Mouse (Mus musculus): ENCODE data around the gene Cfb. TPM values are rescaled to one million over a fixed set of nuclear protein-coding genes. Genes with fewer than 3 reads are reported as not detected.

The Cfb gene
- polyA plus RNA-seq, 1 experiment from 2014 or later, result 2.6 TPM

DNA sequence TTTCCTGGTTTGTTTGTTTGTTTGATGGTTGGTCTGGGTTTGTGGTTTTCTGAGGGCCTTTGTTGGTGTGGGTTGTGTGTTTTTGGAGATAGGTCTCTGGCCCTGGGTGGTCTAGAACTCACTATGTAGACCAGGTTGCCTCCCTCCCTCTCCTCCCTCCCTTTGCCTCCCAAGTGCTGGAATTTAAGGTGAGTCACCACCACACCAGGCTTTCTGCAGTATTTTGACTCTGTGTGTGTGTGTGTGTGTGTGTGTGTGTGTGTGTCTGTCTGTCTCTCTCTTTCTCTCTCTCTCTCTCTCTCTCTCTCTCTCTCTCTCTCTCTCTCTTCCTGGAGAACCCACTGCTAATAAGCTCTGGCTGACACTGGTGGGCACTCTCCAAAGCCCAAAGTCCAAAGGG is 18.8 kb upstream of the Cfb start:
- Histone ChIP-seq H3K4me1 (replicated peaks; ENCODE audit: control insufficient read depth, insufficient read depth, low read length) (no peaks in the 10 kb centered on the region), H3K9me3 (ENCODE audit: control insufficient read depth, low read length) (no peaks in the 10 kb centered on the region), H3K4me3 (ENCODE audit: low read depth, low read length) (no peak overlapping the region), H3K27me3 (ENCODE audit: control insufficient read depth, insufficient read depth, low read length) (no peaks in the 10 kb centered on the region), H3K27ac (ENCODE audit: low read depth, low read length) (no peak overlapping the region), H3K9ac (ENCODE audit: low read length) (no peak overlapping the region), H3K4me2 (ENCODE audit: low read depth, low read length, severe bottlenecking) (no peak overlapping the region), H3K36me3 (ENCODE audit: control insufficient read depth, insufficient read depth, low read length) (no peaks in the 10 kb centered on the region)
- ATAC-seq (replicated peaks; ENCODE audit: low FRiP score) (no peak), DNase-seq (ENCODE audit: low spot score) (no peak)

DNA sequence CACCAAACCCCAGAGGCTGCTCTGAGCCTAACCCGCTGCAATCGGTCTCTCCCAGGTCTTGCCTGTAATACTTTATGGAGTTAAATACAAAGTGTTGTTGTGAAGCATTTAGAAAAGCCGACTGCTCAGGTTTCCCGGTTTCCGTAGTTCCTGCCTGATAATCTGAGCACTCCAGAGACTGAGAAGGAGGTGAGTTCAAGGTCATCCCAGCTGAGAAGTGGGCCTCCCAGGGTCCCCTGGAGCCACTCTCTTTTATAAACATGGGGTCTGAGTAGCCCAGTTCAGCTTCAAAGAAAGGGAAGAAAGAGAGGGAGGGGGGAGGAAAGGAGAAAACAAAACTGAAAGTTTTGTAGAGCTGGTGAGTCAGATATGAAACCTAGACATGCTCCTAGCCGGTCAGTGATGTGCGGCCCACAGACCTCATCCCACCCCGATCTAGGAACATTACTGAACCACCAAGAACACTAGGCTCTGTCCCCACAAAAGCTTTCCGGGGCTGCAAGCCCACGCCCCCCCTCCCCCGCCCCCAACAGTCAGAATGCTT is 17.1 kb upstream of the Cfb start, which contains the start of gene Zbtb12:
Gene Zbtb12 (plus strand): TSS at position 148 of the 544 bp plus-strand sequence.
- no peak for ATAC-seq (replicated peaks; ENCODE audit: low FRiP score)
- Histone ChIP-seq H3K27ac (ENCODE audit: low read depth, low read length) (no peak within 1 kb of the TSS), H3K36me3 (ENCODE audit: control insufficient read depth, insufficient read depth, low read length) (no peaks in the 10 kb centered on the region), H3K9me3 (ENCODE audit: control insufficient read depth, low read length) (no peaks in the 10 kb centered on the region), H3K4me1 (replicated peaks; ENCODE audit: control insufficient read depth, insufficient read depth, low read length) (no peaks in the 10 kb centered on the region), H3K27me3 (ENCODE audit: control insufficient read depth, insufficient read depth, low read length) (no peaks in the 10 kb centered on the region), H3K9ac (ENCODE audit: low read length) (no peak within 1 kb of the TSS), H3K4me3 (ENCODE audit: low read depth, low read length) (no peak within 1 kb of the TSS), H3K4me2 (ENCODE audit: low read depth, low read length, severe bottlenecking) (no peak within 1 kb of the TSS)
- no peak for DNase-seq (ENCODE audit: low spot score)
- 65% methylated on average over 11 of the region's 11 CpGs for WGBS

DNA sequence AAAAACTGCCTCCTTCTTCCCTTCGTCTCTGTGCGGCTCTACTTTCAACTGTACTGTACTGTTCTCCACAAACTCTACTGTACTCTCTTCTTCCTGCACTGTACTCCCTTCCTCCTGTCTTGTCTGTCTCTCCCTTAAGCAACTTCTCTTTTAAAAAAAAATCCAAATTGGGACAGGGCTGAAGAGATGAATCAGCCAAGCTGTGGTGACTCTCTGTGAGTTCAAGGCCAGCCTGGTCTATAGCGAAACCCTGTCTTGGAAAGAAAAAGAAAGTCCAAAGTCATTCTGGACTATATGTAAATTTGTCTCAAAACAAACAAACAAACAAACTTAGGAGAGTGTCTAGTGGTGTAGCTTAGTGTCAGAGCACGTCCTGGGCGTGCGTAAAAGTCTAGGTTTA is 12.0 kb upstream of the Cfb start:
- Histone ChIP-seq H3K27me3 (ENCODE audit: control insufficient read depth, insufficient read depth, low read length) (no peaks in the 10 kb centered on the region), H3K4me2 (ENCODE audit: low read depth, low read length, severe bottlenecking) (no peak overlapping the region), H3K36me3 (ENCODE audit: control insufficient read depth, insufficient read depth, low read length) (no peaks in the 10 kb centered on the region), H3K4me1 (replicated peaks; ENCODE audit: control insufficient read depth, insufficient read depth, low read length) (no peaks in the 10 kb centered on the region), H3K9ac (ENCODE audit: low read length) (no peak overlapping the region), H3K9me3 (ENCODE audit: control insufficient read depth, low read length) (no peaks in the 10 kb centered on the region), H3K27ac (ENCODE audit: low read depth, low read length) (no peak overlapping the region), H3K4me3 (ENCODE audit: low read depth, low read length) (no peak overlapping the region)
- 93% methylated on average over 6 of the region's 6 CpGs for WGBS
- no peak for ATAC-seq (replicated peaks; ENCODE audit: low FRiP score)
- no peak for DNase-seq (ENCODE audit: low spot score)

DNA sequence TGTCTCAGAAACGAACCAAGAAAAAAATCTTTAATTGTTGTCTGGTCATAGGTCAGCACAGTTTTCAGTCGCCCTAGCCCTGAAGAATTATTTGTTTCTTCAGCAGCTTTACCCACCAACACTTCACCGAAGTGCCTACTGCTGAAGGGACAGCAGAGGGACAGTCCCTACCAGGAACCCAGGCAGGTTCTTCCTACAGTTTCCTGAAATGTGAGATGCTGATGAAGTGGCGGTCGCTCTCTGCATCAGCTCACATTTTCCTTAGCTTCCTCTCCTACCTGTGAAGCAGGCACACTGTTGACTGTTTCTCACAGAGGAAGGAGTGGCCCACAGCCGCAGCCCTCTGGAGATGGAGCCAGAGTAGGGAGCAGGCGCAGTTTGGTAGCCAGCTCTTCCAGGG is 3.7 kb upstream of the Cfb start:
- 63% methylated on average over 7 of the region's 7 CpGs for WGBS
- H3K36me3 ChIP-seq (ENCODE audit: control insufficient read depth, insufficient read depth, low read length), result no peaks in the 10 kb centered on the region
- no peak overlapping the region for H3K4me3 ChIP-seq (ENCODE audit: low read depth, low read length)
- no peak overlapping the region for H3K4me2 ChIP-seq (ENCODE audit: low read depth, low read length, severe bottlenecking)
- ATAC-seq (replicated peaks; ENCODE audit: low FRiP score) (no peak), DNase-seq (ENCODE audit: low spot score) (no peak)
- no peaks in the 10 kb centered on the region for H3K9me3 ChIP-seq (ENCODE audit: control insufficient read depth, low read length)
- H3K9ac ChIP-seq (ENCODE audit: low read length), result no peak overlapping the region
- H3K4me1 ChIP-seq (replicated peaks; ENCODE audit: control insufficient read depth, insufficient read depth, low read length), result no peaks in the 10 kb centered on the region
- no peaks in the 10 kb centered on the region for H3K27me3 ChIP-seq (ENCODE audit: control insufficient read depth, insufficient read depth, low read length)
- H3K27ac ChIP-seq (ENCODE audit: low read depth, low read length), result no peak overlapping the region

DNA sequence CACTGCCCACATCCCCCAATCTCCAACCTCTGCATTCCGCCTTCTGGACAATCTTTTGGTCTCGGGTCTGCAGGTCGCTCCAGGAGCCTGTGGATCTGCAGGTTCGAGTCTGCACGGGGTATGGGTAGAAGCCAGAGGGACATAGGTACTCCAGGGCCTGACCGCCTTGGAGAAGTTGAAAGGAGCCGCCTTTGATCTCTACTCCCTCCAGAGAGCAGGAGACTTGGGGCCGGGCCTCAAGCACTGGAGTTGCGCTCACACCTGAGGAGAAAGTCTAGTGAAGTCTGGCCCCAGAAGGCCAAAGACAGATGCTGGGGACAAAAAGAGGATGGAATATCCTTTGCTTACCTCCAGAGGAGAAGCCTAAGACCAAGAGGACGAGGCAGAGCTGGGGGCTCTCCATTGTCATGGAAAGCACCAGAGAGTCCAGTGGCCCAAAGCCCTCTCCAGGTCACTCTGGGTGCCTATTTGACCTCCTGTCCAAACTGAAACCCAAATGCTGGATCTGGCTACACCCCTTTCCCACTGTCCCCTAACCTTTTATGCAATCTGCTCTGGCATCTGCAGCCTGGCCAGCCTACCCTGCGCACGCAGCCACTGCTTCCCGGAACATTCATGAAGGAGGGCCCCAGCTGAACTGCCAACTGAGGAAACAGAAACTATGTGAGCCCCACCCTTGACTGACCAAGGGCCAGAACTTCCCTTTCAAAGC is 458 bp downstream of the Cfb start:
- H3K27ac ChIP-seq (ENCODE audit: low read depth, low read length), result no peak overlapping the region
- no peak overlapping the region for H3K4me3 ChIP-seq (ENCODE audit: low read depth, low read length)
- H3K4me1 ChIP-seq (replicated peaks; ENCODE audit: control insufficient read depth, insufficient read depth, low read length), result no peaks in the 10 kb centered on the region
- no peaks in the 10 kb centered on the region for H3K36me3 ChIP-seq (ENCODE audit: control insufficient read depth, insufficient read depth, low read length)
- no peak for ATAC-seq (replicated peaks; ENCODE audit: low FRiP score)
- H3K27me3 ChIP-seq (ENCODE audit: control insufficient read depth, insufficient read depth, low read length), result no peaks in the 10 kb centered on the region
- WGBS, result 74% methylated on average over 13 of the region's 13 CpGs
- no peak for DNase-seq (ENCODE audit: low spot score)
- H3K9ac ChIP-seq (ENCODE audit: low read length), result no peak overlapping the region
- H3K9me3 ChIP-seq (ENCODE audit: control insufficient read depth, low read length), result no peaks in the 10 kb centered on the region
- H3K4me2 ChIP-seq (ENCODE audit: low read depth, low read length, severe bottlenecking), result no peak overlapping the region

DNA sequence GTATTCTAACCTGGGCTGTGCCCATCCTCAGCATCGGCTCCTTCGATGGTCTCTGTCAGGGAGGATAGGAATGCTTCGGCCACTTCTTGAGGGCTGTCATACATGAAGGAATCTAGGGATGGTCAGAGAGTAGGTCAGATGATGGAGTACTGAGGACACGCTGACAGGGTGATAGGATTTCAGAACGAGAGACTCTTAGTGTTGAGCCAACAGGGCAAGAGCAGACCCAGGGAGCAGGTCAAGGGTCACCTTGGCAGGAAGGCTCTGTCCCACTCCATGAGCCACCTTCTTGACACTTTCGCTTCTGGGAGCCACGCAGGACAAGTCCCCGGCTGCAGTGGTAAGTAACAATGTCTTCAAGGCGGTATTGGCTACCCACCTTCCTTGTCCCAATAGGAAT is 1.8 kb downstream of the Cfb start:
- H3K9ac ChIP-seq (ENCODE audit: low read length), result no peak overlapping the region
- H3K4me3 ChIP-seq (ENCODE audit: low read depth, low read length), result no peak overlapping the region
- no peaks in the 10 kb centered on the region for H3K9me3 ChIP-seq (ENCODE audit: control insufficient read depth, low read length)
- peaks cover 4% of the 10 kb centered on the region; the same call in 1 of the 2 replicates for H3K36me3 ChIP-seq (ENCODE audit: control insufficient read depth, insufficient read depth, low read length)
- H3K27me3 ChIP-seq (ENCODE audit: control insufficient read depth, insufficient read depth, low read length), result no peaks in the 10 kb centered on the region
- ATAC-seq (replicated peaks; ENCODE audit: low FRiP score), result no peak
- no peak overlapping the region for H3K4me2 ChIP-seq (ENCODE audit: low read depth, low read length, severe bottlenecking)
- WGBS, result 89% methylated on average over 9 of the region's 9 CpGs
- no peak overlapping the region for H3K27ac ChIP-seq (ENCODE audit: low read depth, low read length)
- no peak for DNase-seq (ENCODE audit: low spot score)
- no peaks in the 10 kb centered on the region for H3K4me1 ChIP-seq (replicated peaks; ENCODE audit: control insufficient read depth, insufficient read depth, low read length)

DNA sequence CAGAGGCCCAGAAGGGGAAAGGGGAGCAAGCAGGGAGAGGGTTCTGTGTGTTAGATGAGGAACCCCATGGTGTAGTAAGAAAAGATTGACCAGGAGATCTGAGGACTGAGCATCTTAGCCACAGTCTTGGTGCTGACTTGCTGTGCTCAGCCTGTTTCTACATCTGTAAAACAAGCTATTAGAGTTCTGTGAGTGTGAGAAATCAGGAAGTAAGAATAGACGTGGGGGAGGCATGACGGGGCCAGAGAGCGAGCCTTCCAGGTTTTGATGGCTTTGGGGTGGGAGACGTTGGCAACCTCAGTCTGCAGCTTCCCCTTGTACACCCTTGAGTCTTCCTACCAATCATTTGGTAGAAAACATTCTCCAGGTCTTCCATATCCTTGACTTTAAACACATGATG is 3.6 kb downstream of the Cfb start:
- DNase-seq (ENCODE audit: low spot score), result no peak
- no peaks in the 10 kb centered on the region for H3K4me1 ChIP-seq (replicated peaks; ENCODE audit: control insufficient read depth, insufficient read depth, low read length)
- H3K36me3 ChIP-seq (ENCODE audit: control insufficient read depth, insufficient read depth, low read length), result peaks cover 11% of the 10 kb centered on the region; the same call in 1 of the 2 replicates
- 92% methylated on average over 4 of the region's 4 CpGs for WGBS
- H3K27ac ChIP-seq (ENCODE audit: low read depth, low read length), result no peak overlapping the region
- H3K4me3 ChIP-seq (ENCODE audit: low read depth, low read length), result no peak overlapping the region
- H3K9ac ChIP-seq (ENCODE audit: low read length), result no peak overlapping the region
- H3K4me2 ChIP-seq (ENCODE audit: low read depth, low read length, severe bottlenecking), result no peak overlapping the region
- H3K27me3 ChIP-seq (ENCODE audit: control insufficient read depth, insufficient read depth, low read length), result no peaks in the 10 kb centered on the region
- no peaks in the 10 kb centered on the region for H3K9me3 ChIP-seq (ENCODE audit: control insufficient read depth, low read length)
- ATAC-seq (replicated peaks; ENCODE audit: low FRiP score), result no peak

DNA sequence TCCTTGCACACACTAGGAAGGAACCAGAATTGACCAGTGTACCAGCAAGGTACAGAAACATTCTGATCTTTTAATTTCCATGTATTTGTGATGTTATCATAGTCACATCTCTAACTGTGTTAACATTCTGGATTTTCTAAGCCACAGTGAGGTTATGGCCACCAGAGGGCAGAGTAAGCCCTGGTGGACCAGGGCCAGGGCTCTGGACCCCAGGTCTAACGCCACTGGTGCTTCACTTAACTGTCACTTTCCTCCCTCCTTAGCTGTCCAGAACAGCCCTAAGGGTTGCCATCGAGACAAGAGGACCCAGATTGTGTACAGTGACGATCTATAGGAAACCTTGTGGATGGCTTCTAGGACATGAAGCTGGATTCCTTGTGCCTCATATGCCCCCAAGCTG is 6.5 kb downstream of the Cfb start:
- 43% methylated on average over 3 of the region's 3 CpGs for WGBS
- DNase-seq (ENCODE audit: low spot score) (no peak), ATAC-seq (replicated peaks; ENCODE audit: low FRiP score) (no peak)
- Histone ChIP-seq H3K9me3 (ENCODE audit: control insufficient read depth, low read length) (no peaks in the 10 kb centered on the region), H3K4me1 (replicated peaks; ENCODE audit: control insufficient read depth, insufficient read depth, low read length) (peaks cover 8% of the 10 kb centered on the region; the same call in 1 of the 2 replicates), H3K9ac (ENCODE audit: low read length) (no peak overlapping the region), H3K27ac (ENCODE audit: low read depth, low read length) (no peak overlapping the region), H3K4me2 (ENCODE audit: low read depth, low read length, severe bottlenecking) (no peak overlapping the region), H3K27me3 (ENCODE audit: control insufficient read depth, insufficient read depth, low read length) (no peaks in the 10 kb centered on the region), H3K4me3 (ENCODE audit: low read depth, low read length) (no peak overlapping the region), H3K36me3 (ENCODE audit: control insufficient read depth, insufficient read depth, low read length) (peaks cover 19% of the 10 kb centered on the region)

DNA sequence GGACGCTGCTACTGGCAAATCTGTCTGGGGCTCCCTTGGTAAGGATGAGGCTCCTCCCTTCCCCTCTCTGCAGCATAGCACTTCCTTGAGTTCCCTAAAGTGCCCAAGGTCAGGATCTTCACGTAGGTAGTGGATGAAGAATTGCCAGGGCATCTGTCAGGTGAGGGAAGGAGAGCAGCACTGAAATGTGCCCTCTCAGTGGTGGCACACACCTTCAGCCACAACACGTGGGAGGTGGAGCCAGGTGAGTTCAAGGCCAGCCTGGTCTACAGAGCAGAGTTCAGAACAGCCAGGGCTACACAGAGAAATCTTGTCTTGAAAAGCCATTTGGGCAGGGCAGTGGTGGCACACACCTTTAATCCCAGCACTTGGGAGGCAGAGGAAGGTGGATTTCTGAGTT is 7.6 kb downstream of the Cfb start:
- no peak for ATAC-seq (replicated peaks; ENCODE audit: low FRiP score)
- WGBS, result 86% methylated on average over 3 of the region's 3 CpGs
- no peak overlapping the region for H3K4me2 ChIP-seq (ENCODE audit: low read depth, low read length, severe bottlenecking)
- peaks cover 9% of the 10 kb centered on the region; the same call in 1 of the 2 replicates for H3K4me1 ChIP-seq (replicated peaks; ENCODE audit: control insufficient read depth, insufficient read depth, low read length)
- no peaks in the 10 kb centered on the region for H3K27me3 ChIP-seq (ENCODE audit: control insufficient read depth, insufficient read depth, low read length)
- no peaks in the 10 kb centered on the region for H3K9me3 ChIP-seq (ENCODE audit: control insufficient read depth, low read length)
- no peak overlapping the region for H3K9ac ChIP-seq (ENCODE audit: low read length)
- no peak overlapping the region for H3K4me3 ChIP-seq (ENCODE audit: low read depth, low read length)
- no peak for DNase-seq (ENCODE audit: low spot score)
- no peak overlapping the region for H3K27ac ChIP-seq (ENCODE audit: low read depth, low read length)
- peaks cover 19% of the 10 kb centered on the region for H3K36me3 ChIP-seq (ENCODE audit: control insufficient read depth, insufficient read depth, low read length)
